26 mouse cellular contexts compared by ENCODE assay signal in the genomic region with DNA sequence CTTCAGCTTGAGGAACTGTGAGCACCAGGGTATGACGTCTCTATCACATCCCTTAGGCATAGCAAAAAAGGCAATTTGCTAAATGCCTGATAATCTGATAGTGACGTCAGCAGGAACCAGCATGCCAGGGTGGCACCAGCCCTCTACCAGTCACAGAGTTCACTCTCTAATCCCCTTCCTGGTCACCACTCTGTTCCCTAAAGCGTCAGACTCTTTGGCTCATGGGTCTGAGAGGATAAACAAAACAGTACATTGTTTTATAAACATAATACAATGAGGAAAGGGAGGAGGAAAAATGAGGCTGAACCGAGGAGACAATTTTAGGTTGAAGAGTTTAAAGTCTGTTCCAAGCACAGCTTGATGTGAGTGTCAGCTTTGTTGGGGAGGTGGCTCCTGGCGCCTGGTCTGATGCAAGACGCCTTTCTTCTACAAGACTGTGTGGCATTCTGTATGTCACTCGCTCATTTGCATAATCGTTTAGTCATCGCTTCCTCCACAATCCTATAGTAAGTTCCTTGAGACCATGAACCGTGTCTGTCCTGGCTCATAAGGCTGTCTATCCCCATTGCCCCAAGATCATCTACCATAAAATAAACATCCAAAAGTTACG. TPM values are rescaled to one million over a fixed set of nuclear protein-coding genes. Genes with fewer than 3 reads are reported as not detected.
A peak's percentile ranks its signal among the peaks of the same experiment; 100 is the strongest.
DNase-seq lines count a peak whose midpoint lies in the region; ATAC-seq and TF ChIP-seq lines count a peak whose summit lies in the region.
"Had no signal": no experiment of that assay in that cellular context is flagged by ENCODE, and none has a peak within 500 bp of the region (broad histone marks: within the 10 kb centered on the region; RNA-seq: fewer than 3 reads in every experiment).

No protein-coding gene starts in this region.

- peaks cover 2% of the 10 kb centered on the region; the same call in 1 of the 2 replicates for H3K4me1 ChIP-seq in lung, adult 2 months (ENCODE audit: control insufficient read depth, insufficient read depth, low read length)
- no peaks in the 10 kb centered on the region for H3K4me1 ChIP-seq in lung, embryonic 14.5 days (ENCODE audit: insufficient read depth)
- H3K4me1 ChIP-seq: midbrain, embryonic 15.5 days had no signal

- H3K27ac ChIP-seq in lung, embryonic 14.5 days (ENCODE audit: low read depth): no peak overlapping the region
- H3K27ac ChIP-seq: embryonic facial prominence, embryonic 15.5 days; hindbrain, embryonic 12.5 days; liver, embryonic 14.5 days; midbrain, embryonic 15.5 days had no signal

- no peaks in the 10 kb centered on the region for H3K27me3 ChIP-seq in lung, embryonic 14.5 days (ENCODE audit: insufficient read depth, low read length)
- H3K27me3 ChIP-seq: embryonic facial prominence, embryonic 15.5 days; hindbrain, embryonic 12.5 days; midbrain, embryonic 15.5 days; Patski had no signal

- ATAC-seq in lung, embryonic 14.5 days (ENCODE audit: insufficient read depth): peak; percentile 52; the same call in 1 of the 2 replicates
- ATAC-seq: activated CD4-positive, CD25-positive, alpha-beta regulatory T cell, adult 4 months; forebrain, postnatal 0 days; inflammation-experienced regulatory T-cells, adult 6 months; midbrain, embryonic 15.5 days; Patski had no signal

- peak; percentile 24 to 74 for DNase-seq in lung, adult 18-20 months
- DNase-seq in lung, adult 2 months: no peak
- peak; percentile 79 for DNase-seq in brain, adult 2 months (ENCODE audit: low read depth, low spot score)
- DNase-seq in lung, embryonic 14.5 days: peak; percentile 22
- peak; percentile 54 to 59 for DNase-seq in lung, postnatal 4 days
- DNase-seq in kidney, postnatal 14 days: no peak
- no peak for DNase-seq in kidney, postnatal 25 days
- DNase-seq: adrenal gland, postnatal 14 days; cerebellum, adult 11 months; cerebellum, postnatal 25 days; forebrain, postnatal 0 days; gastrocnemius, postnatal 36 days; heart, postnatal 10 days; kidney, adult 2 months; kidney, postnatal 10 days; thymus, postnatal 25 days had no signal

- TF ChIP-seq CTCF in lung, adult 2 months (IDR thresholded peaks at IDR 0.05; ENCODE audit: insufficient read depth, low read length): no peak
- TF ChIP-seq CTCF in lung, embryonic 14.5 days (IDR thresholded peaks at IDR 0.05; ENCODE audit: low read depth): no peak

- H3K4me2 ChIP-seq in lung, embryonic 14.5 days: no peak overlapping the region
- H3K4me2 ChIP-seq: embryonic facial prominence, embryonic 15.5 days; heart, embryonic 11.5 days; hindbrain, embryonic 12.5 days; midbrain, embryonic 15.5 days had no signal

- no peak overlapping the region for H3K9ac ChIP-seq in lung, embryonic 14.5 days
- H3K9ac ChIP-seq: embryonic facial prominence, embryonic 15.5 days; forebrain, postnatal 0 days; hindbrain, embryonic 12.5 days; liver, embryonic 14.5 days; midbrain, embryonic 15.5 days had no signal

- H3K4me3 ChIP-seq in lung, adult 2 months (replicated peaks; ENCODE audit: extremely low read depth, low read depth, low read length): no peak overlapping the region
- no peak overlapping the region for H3K4me3 ChIP-seq in lung, embryonic 14.5 days (ENCODE audit: low read depth, low read length)
- H3K4me3 ChIP-seq: embryonic facial prominence, embryonic 15.5 days; hindbrain, embryonic 12.5 days; megakaryocyte, embryonic 14.5 days; midbrain, embryonic 15.5 days; myocyte had no signal

- no peaks in the 10 kb centered on the region for H3K36me3 ChIP-seq in lung, embryonic 14.5 days (ENCODE audit: insufficient read depth)
- H3K36me3 ChIP-seq: embryonic facial prominence, embryonic 15.5 days; hindbrain, embryonic 12.5 days; midbrain, embryonic 15.5 days had no signal

- H3K9me3 ChIP-seq in lung, embryonic 14.5 days (ENCODE audit: low read depth, low read length): no peaks in the 10 kb centered on the region
- H3K9me3 ChIP-seq: embryonic facial prominence, embryonic 15.5 days; hindbrain, embryonic 12.5 days; midbrain, embryonic 15.5 days had no signal

- 48% methylated on average over 11 of the region's 11 CpGs for WGBS in lung, adult 2 months
- 62% methylated on average over 11 of the region's 11 CpGs for WGBS in lung, embryonic 14.5 days

- TF ChIP-seq POLR2A in lung, adult 2 months (IDR thresholded peaks at IDR 0.05; ENCODE audit: borderline replicate concordance, extremely low read depth, low read depth, low read length): no peak

RNA-seq across cellular contexts. Expression of a gene that starts 33.7 kb away (rescaled TPM):
- polyA plus RNA-seq in lung, adult 2 months (2012; rRNA removed): 10.7 and 11.5 TPM in 2 replicates
- 1.4 and 1.5 TPM in 2 replicates for polyA plus RNA-seq in lung, embryonic 14.5 days (2014; fragmentation: Nextera tagmentation; extraction: Ambion mirVana)
- polyA plus RNA-seq: myocyte had no signal

Comparison
In these comparisons a context has a peak if more than half of its experiments do, and no peak if none do; other contexts are left out.
1. DNase-seq: peak in lung, adult 18-20 months (2 of 2), brain, adult 2 months (single experiment), lung, embryonic 14.5 days (single experiment) and lung, postnatal 4 days (2 of 2); none in lung, adult 2 months (single experiment), kidney, postnatal 14 days (single experiment) and kidney, postnatal 25 days (0 of 2).